Mouse (Mus musculus) right cerebral cortex, postnatal 4 days (tissue): Measurements from ENCODE around the gene Lct.
A peak's percentile ranks its signal among the peaks of the same experiment; 100 is the strongest.
"Not testable (repeated sequence)": the region's sequence is repeated elsewhere in the genome, so short reads cannot be mapped to it uniquely, and the experiment has no call there.

Source experiments
- DNase-seq: peaks from one replicate; pipeline ENCODE4 v3.0.0-alpha.2; 2022

Gene Lct

GRCm38 (mm10) chr1:128328218-128328617 lies at the start of gene Lct:
TSS of gene Lct (minus strand) at chr1:128328318.
- no peak for DNase-seq

- DNase-seq = no peak
Measured at GRCm38 (mm10) chr1:128376841-128377240, 48.7 kb upstream of the Lct start.

- no peak for DNase-seq
Measured at GRCm38 (mm10) chr1:128372143-128372860, 44.2 kb upstream of the Lct start.

GRCm38 (mm10) chr1:128368732-128369441 lies 40.8 kb upstream of the Lct start:
- peak; percentile 69 for DNase-seq

GRCm38 (mm10) chr1:128360601-128361000 lies 32.5 kb upstream of the Lct start:
- DNase-seq = no peak

- DNase-seq = peak; percentile 94
Measured at GRCm38 (mm10) chr1:128359554-128360376, 31.6 kb upstream of the Lct start, which contains the start of gene Mcm6. TSS of gene Mcm6 (minus strand) at chr1:128359664.

- DNase-seq = peak; percentile 7
Measured at GRCm38 (mm10) chr1:128358916-128359553, 30.9 kb upstream of the Lct start.

- no peak for DNase-seq
Measured at GRCm38 (mm10) chr1:128358276-128358675, 30.2 kb upstream of the Lct start.

GRCm38 (mm10) chr1:128357452-128357851 lies 29.3 kb upstream of the Lct start:
- DNase-seq = no peak

- DNase-seq = no peak
Measured at GRCm38 (mm10) chr1:128353092-128353491, 25.0 kb upstream of the Lct start.

GRCm38 (mm10) chr1:128344232-128344631 lies 16.1 kb upstream of the Lct start:
- DNase-seq = no peak

GRCm38 (mm10) chr1:128337708-128338320 lies 9.7 kb upstream of the Lct start:
- DNase-seq = no peak

- DNase-seq = no peak
Measured at GRCm38 (mm10) chr1:128330313-128330712, 2.2 kb upstream of the Lct start.

GRCm38 (mm10) chr1:128327165-128327564 lies 953 bp downstream of the Lct start:
- DNase-seq = no peak

- DNase-seq = no peak
Measured at GRCm38 (mm10) chr1:128324776-128325175, 3.3 kb downstream of the Lct start.

GRCm38 (mm10) chr1:128323026-128323643 lies 5.0 kb downstream of the Lct start:
- no peak for DNase-seq

GRCm38 (mm10) chr1:128319266-128319665 lies 8.9 kb downstream of the Lct start:
- DNase-seq = not testable (repeated sequence)

GRCm38 (mm10) chr1:128314665-128315064 lies 13.5 kb downstream of the Lct start:
- no peak for DNase-seq

GRCm38 (mm10) chr1:128309043-128309442 lies 19.1 kb downstream of the Lct start:
- DNase-seq = peak; percentile 23

GRCm38 (mm10) chr1:128303900-128304299 lies 24.2 kb downstream of the Lct start:
- DNase-seq = peak; percentile 50

GRCm38 (mm10) chr1:128295717-128296528 lies 32.2 kb downstream of the Lct start:
- DNase-seq = no peak
